Mouse (Mus musculus): ENCODE data around the gene Pum2.

DNA sequence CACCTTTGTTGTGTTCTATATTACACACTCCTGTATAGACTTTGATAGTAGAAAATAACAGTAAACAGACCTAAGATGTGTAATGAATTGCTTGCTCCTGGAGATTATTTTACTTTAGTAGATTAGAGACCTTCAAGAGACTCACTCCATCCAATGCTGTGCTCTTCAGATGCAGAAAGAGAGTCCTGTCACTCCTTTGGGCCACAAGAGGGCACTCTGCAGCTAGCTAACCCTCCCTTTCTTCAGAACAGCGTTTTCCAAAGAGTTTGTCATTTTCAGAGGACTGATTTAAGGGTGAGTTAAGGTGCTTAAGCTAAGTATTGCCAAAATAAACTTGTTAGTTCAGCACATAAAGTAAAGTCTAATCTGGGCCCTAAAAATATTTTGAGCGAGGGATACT, 25.0 kb downstream of the Pum2 start:
- TF ChIP-seq ZNF384 (IDR thresholded peaks at IDR 0.05; ENCODE audit: low read depth, low read length) (no peak), ZC3H11A (IDR thresholded peaks at IDR 0.05; ENCODE audit: borderline replicate concordance, low read depth, low read length) (no peak), HCFC1 (IDR thresholded peaks at IDR 0.05; ENCODE audit: borderline replicate concordance, insufficient read depth, low read length) (no peak)

All from ES-E14 (cell line).